Mouse (Mus musculus) ES-E14 (cell line): ENCODE measurements at regions not wholly inside any gene's neighbourhood (a gene's known extent, or its start where the extent isn't known, plus 50 kb on each side); places are given as distances from the start of the nearest gene placed in this dataset.

ENCODE experiments used
- DNase-seq: peaks from one replicate; pipeline ENCODE4 v3.0.0-alpha.2; 2013; ENCODE audit warnings: low read depth, low spot score
- H3K27ac ChIP-seq: 2 replicates; pipeline ENCODE4 v1.5.1; 2012; ENCODE audit warnings: low read depth, mild to moderate bottlenecking, low read length, moderate library complexity, mixed read lengths; ENCODE audit not compliant: poor library complexity, insufficient read depth, severe bottlenecking
- H3K36me3 ChIP-seq: 2 replicates; pipeline ENCODE4 v1.6.1; 2012; ENCODE audit warnings: mild to moderate bottlenecking, low read length, moderate library complexity, mixed read lengths; ENCODE audit not compliant: control insufficient read depth, poor library complexity, insufficient read depth, severe bottlenecking
- H3K4me1 ChIP-seq, 2 experiments: fragments of 150-350 bp in 1 of 2; sonication (generic) in 1 of 2; 2 replicates each; pipeline ENCODE4 v1.6.1; 2012; ENCODE audit warnings: low read length in 2 of 2, mild to moderate bottlenecking in 1 of 2, mixed read lengths in 1 of 2; ENCODE audit not compliant: control insufficient read depth in 2 of 2, insufficient read depth in 2 of 2, poor library complexity in 1 of 2
- H3K4me3 ChIP-seq, 2 experiments: fragments of 150-350 bp in 1 of 2; sonication (generic) in 1 of 2; 2 replicates each; pipeline ENCODE4 v1.5.1; 2012; ENCODE audit warnings: low read length in 2 of 2, low read depth in 1 of 2, mild to moderate bottlenecking in 1 of 2, mixed read lengths in 1 of 2; ENCODE audit not compliant: insufficient read depth in 1 of 2, poor library complexity in 1 of 2, severe bottlenecking in 1 of 2
- H3K9ac ChIP-seq: 2 replicates; pipeline ENCODE4 v1.6.1; 2012; ENCODE audit warnings: low read depth, mild to moderate bottlenecking, low read length, mixed read lengths; ENCODE audit not compliant: poor library complexity, insufficient read depth, severe bottlenecking
- H3K9me3 ChIP-seq: fragments of 150-350 bp; sonication (generic); 2 replicates; pipeline ENCODE4 v1.6.1; 2012; ENCODE audit warnings: low read depth, mild to moderate bottlenecking, low read length; ENCODE audit not compliant: control insufficient read depth, insufficient read depth
- CHD2 ChIP-seq: IDR thresholded peaks from 2 replicates; pipeline ENCODE4 v1.6.1; 2014; ENCODE audit warnings: mild to moderate bottlenecking, low read depth, low read length, inconsistent platforms
- HCFC1 ChIP-seq: IDR thresholded peaks from 2 replicates; pipeline ENCODE4 v1.6.1; 2012; ENCODE audit warnings: low read length, inconsistent platforms, borderline replicate concordance; ENCODE audit not compliant: insufficient read depth
- MAFK ChIP-seq: IDR thresholded peaks from 2 replicates; pipeline ENCODE4 v1.6.1; 2014; ENCODE audit warnings: mild to moderate bottlenecking, low read depth, low read length, inconsistent platforms; ENCODE audit not compliant: insufficient read depth
- ZC3H11A ChIP-seq: IDR thresholded peaks from 2 replicates; pipeline ENCODE4 v1.6.1; 2012; ENCODE audit warnings: low read depth, mild to moderate bottlenecking, inconsistent platforms, low read length, borderline replicate concordance
- ZNF384 ChIP-seq: IDR thresholded peaks from 2 replicates; pipeline ENCODE4 v1.6.1; 2012; ENCODE audit warnings: low read depth, low read length, inconsistent platforms
- in situ Hi-C, 2 experiments: fragments of 600-800 bp; cut with MboI; formaldehyde crosslinking; loops; one replicate each; pipeline ENCODE4 v1.15.1; 2025; ENCODE audit warnings: low sequenced_read_pairs in 2 of 2, inconsistent platforms in 1 of 2; ENCODE audit not compliant: unreplicated experiment in 2 of 2

DNA sequence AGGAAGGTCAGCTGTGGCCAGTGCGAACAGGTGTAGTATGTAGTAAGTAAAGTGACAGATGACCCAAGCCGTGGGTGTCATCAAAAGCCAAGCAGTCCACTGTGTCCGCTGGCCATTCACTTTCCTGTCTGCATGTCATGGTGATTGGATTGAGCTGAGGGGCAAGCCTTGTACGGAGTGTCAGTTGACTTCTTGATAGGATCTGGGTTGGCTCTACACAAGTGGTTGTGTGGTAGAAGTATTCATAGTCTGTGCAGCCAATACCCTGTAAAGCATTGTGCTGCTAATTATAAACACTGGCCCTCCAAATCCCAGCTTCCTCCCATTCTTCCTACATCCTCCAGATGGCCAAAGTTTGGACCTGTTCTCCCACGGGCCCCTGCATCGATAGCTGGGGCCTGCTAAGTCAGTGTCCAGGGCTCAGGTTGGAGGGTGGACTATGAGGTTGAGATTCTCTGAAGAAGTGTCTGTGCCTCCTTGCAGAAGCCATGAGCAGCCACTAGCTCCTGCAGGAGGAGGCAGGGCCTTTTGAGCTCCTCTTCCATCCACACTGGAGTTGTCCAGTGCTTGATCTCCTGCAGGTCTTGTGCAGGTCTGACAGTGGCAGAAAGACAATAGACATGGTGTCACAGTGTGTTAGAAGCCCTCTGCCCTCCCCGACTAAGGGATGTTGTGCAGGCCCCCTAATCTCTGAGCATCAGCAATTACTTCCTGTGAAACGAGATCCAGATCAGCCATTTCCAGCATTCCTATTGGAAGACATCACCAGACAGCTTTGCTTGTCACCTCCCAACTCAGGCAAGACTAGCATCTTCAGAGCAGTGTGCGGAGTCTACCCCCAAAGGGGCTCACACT lies 117.9 kb downstream of the Lrrc30 start:
- DNase-seq, result no peak

DNA sequence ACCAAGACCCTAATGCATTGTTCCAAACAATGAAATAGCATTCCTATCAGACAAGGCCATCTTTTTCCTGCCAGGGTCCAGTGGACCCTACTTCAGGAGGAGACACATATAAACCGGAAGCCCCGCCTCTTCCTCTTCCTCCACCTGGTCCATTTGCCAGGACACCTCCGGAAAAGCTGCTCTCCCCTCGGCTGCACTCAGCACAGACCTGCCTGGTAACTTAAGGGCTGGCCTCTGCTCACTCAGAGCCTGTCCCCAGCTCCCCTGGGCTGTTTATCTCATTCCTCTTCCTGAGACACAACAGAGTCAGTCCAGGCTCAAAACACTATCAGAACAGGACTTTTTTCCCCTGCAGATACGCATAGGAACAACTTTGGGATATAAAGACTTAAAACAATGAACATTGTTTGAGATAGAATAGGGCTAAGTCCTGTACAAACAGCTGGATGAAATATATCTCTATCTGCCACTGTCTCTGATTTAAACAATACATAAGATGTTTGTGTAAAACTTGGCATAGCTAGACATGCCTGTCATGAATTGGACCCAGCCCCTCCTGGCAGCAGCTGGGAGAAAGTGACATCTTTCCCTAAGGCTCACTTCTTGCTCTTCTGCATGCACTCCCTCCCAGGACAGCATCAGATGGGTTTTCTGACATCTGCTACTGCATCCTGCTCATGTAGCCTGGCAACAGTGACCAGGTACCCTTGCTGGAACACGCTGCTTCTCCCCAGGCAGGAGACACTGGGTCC lies 119.6 kb downstream of the Lrrc30 start:
- in situ Hi-C loops, result no loop called here
- no peak overlapping the region for H3K4me3 ChIP-seq
- H3K4me1 ChIP-seq, result no peaks in the 10 kb centered on the region
- no peak for DNase-seq
- no peak for TF ChIP-seq HCFC1
- TF ChIP-seq ZC3H11A, result no peak
- no peak for TF ChIP-seq CHD2
- no peak for TF ChIP-seq ZNF384
- TF ChIP-seq MAFK, result no peak
- H3K9ac ChIP-seq, result no peak overlapping the region
- no peaks in the 10 kb centered on the region for H3K36me3 ChIP-seq
- H3K27ac ChIP-seq, result no peak overlapping the region
- H3K9me3 ChIP-seq, result no peaks in the 10 kb centered on the region

More for the DNA sequence above, 117.9 kb downstream of the Lrrc30 start:
- Histone ChIP-seq H3K4me3 (no peak overlapping the region), H3K9me3 (no peaks in the 10 kb centered on the region), H3K9ac (no peak overlapping the region), H3K36me3 (no peaks in the 10 kb centered on the region), H3K27ac (no peak overlapping the region), H3K4me1 (no peaks in the 10 kb centered on the region)
- in situ Hi-C loops, result no loop called here
- TF ChIP-seq CHD2 (no peak), MAFK (no peak), ZC3H11A (no peak), ZNF384 (no peak), HCFC1 (no peak)

DNA sequence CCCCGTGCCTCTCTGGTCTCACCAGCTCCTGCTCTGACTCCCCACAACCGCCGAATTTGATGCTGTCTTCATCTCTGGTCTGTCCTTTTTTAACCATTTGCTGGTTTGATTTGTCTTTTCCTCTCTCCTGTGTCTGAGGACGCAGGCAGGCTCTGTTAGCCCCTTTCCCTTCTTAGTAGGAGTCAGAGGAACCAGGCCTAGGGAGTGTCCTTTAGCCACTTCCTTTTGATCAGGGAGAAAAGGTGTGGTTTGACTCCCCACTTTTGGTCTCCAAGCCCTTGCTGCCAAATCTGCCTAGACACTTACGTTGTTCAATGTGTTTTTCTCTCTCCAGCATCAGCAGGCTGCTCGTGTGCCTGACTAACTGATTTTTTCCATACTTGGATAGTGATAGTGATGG lies 120.5 kb downstream of the Lrrc30 start:
- DNase-seq, result no peak

DNA sequence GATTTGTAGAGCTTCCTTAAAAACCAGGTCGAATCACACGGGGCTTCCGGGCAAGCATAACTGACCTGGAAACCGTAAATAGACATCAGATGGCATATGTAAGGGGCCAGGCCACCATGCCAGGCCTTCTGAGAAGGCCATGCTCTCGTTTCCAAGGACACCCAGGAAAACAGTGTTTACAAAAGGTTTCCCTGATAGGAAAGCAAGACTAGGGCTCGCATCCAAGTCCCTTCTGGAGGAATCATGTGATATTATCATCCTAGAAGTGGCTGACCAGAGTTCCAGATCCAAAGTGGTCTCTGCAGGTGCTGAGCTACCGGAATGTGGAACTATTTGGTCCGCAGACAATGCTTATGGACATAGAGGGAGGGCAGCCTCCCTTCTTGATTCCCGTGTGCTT lies 122.6 kb downstream of the Lrrc30 start:
- TF ChIP-seq MAFK (no peak), ZNF384 (no peak), CHD2 (no peak), HCFC1 (no peak), ZC3H11A (no peak)
- in situ Hi-C loops, result no loop called here

More for the DNA sequence above, 120.5 kb downstream of the Lrrc30 start:
- no peak for TF ChIP-seq HCFC1
- no peak for TF ChIP-seq ZC3H11A
- no peak for TF ChIP-seq ZNF384
- no peak for TF ChIP-seq MAFK
- no peak for TF ChIP-seq CHD2
- H3K4me1 ChIP-seq, result no peaks in the 10 kb centered on the region
- H3K9ac ChIP-seq, result no peak overlapping the region
- H3K4me3 ChIP-seq, result no peak overlapping the region
- no peak overlapping the region for H3K27ac ChIP-seq
- H3K9me3 ChIP-seq, result no peaks in the 10 kb centered on the region
- in situ Hi-C loops, result no loop called here
- H3K36me3 ChIP-seq, result no peaks in the 10 kb centered on the region

More for the DNA sequence above, 122.6 kb downstream of the Lrrc30 start:
- no peak overlapping the region for H3K4me3 ChIP-seq
- DNase-seq, result no peak
- H3K9me3 ChIP-seq, result no peaks in the 10 kb centered on the region
- H3K9ac ChIP-seq, result no peak overlapping the region
- H3K27ac ChIP-seq, result no peak overlapping the region
- no peaks in the 10 kb centered on the region for H3K36me3 ChIP-seq
- H3K4me1 ChIP-seq, result no peaks in the 10 kb centered on the region
